Mouse (Mus musculus): ENCODE measurements at regions not wholly inside any gene's neighbourhood (a gene's known extent, or its start where the extent isn't known, plus 50 kb on each side); places are given as distances from the start of the nearest gene placed in this dataset.
A peak's percentile ranks its signal among the peaks of the same experiment; 100 is the strongest.

GRCm38 (mm10) chr13:59905488-59905887 is 82.5 kb upstream of the Tut7 start:
- no peak overlapping the region for H3K9ac ChIP-seq (ENCODE audit: low read length)
- no peaks in the 10 kb centered on the region for H3K4me1 ChIP-seq (replicated peaks; ENCODE audit: control insufficient read depth, insufficient read depth, low read length)
- WGBS, result 81% methylated on average over 3 of the region's 3 CpGs
- no peak overlapping the region for H3K4me3 ChIP-seq (ENCODE audit: low read length)
- no peak for ATAC-seq (ENCODE audit: low read depth)
- H3K9me3 ChIP-seq (ENCODE audit: control insufficient read depth, low read length), result peaks cover 3% of the 10 kb centered on the region; the same call in 1 of the 2 replicates
- H3K36me3 ChIP-seq (ENCODE audit: control insufficient read depth, insufficient read depth, low read length), result no peaks in the 10 kb centered on the region
- no peak overlapping the region for H3K27ac ChIP-seq (ENCODE audit: low read length)
- no peak overlapping the region for H3K4me2 ChIP-seq (ENCODE audit: low read depth, low read length)
- no peaks in the 10 kb centered on the region for H3K27me3 ChIP-seq (ENCODE audit: control insufficient read depth, insufficient read depth, low read depth, low read length)

- Histone ChIP-seq H3K4me3 (ENCODE audit: low read length) (no peak overlapping the region), H3K27ac (ENCODE audit: low read length) (no peak overlapping the region), H3K9me3 (ENCODE audit: control insufficient read depth, low read length) (peaks cover 3% of the 10 kb centered on the region; the same call in 1 of the 2 replicates), H3K4me2 (ENCODE audit: low read depth, low read length) (no peak overlapping the region), H3K4me1 (replicated peaks; ENCODE audit: control insufficient read depth, insufficient read depth, low read length) (no peaks in the 10 kb centered on the region), H3K36me3 (ENCODE audit: control insufficient read depth, insufficient read depth, low read length) (no peaks in the 10 kb centered on the region), H3K9ac (ENCODE audit: low read length) (no peak overlapping the region), H3K27me3 (ENCODE audit: control insufficient read depth, insufficient read depth, low read depth, low read length) (no peaks in the 10 kb centered on the region)
- 77% methylated on average over 1 of the region's 1 CpGs for WGBS
- no peak for ATAC-seq (ENCODE audit: low read depth)
Observed at GRCm38 (mm10) chr13:59904415-59904814, 81.5 kb upstream of the Tut7 start.

- Histone ChIP-seq H3K4me1 (replicated peaks; ENCODE audit: control insufficient read depth, insufficient read depth, low read length) (no peaks in the 10 kb centered on the region), H3K36me3 (ENCODE audit: control insufficient read depth, insufficient read depth, low read length) (no peaks in the 10 kb centered on the region), H3K9ac (ENCODE audit: low read length) (no peak overlapping the region), H3K9me3 (ENCODE audit: control insufficient read depth, low read length) (no peaks in the 10 kb centered on the region), H3K27me3 (ENCODE audit: control insufficient read depth, insufficient read depth, low read depth, low read length) (no peaks in the 10 kb centered on the region), H3K4me2 (ENCODE audit: low read depth, low read length) (no peak overlapping the region), H3K4me3 (ENCODE audit: low read length) (no peak overlapping the region), H3K27ac (ENCODE audit: low read length) (no peak overlapping the region)
- 68% methylated on average over 7 of the region's 7 CpGs for WGBS
- ATAC-seq (ENCODE audit: low read depth), result no peak
Observed at GRCm38 (mm10) chr13:59899521-59899920, 76.6 kb upstream of the Tut7 start.

GRCm38 (mm10) chr13:59895754-59896153 is 72.8 kb upstream of the Tut7 start:
- Histone ChIP-seq H3K4me3 (ENCODE audit: low read length) (no peak overlapping the region), H3K4me2 (ENCODE audit: low read depth, low read length) (no peak overlapping the region), H3K36me3 (ENCODE audit: control insufficient read depth, insufficient read depth, low read length) (no peaks in the 10 kb centered on the region), H3K9me3 (ENCODE audit: control insufficient read depth, low read length) (no peaks in the 10 kb centered on the region), H3K4me1 (replicated peaks; ENCODE audit: control insufficient read depth, insufficient read depth, low read length) (no peaks in the 10 kb centered on the region), H3K27me3 (ENCODE audit: control insufficient read depth, insufficient read depth, low read depth, low read length) (no peaks in the 10 kb centered on the region), H3K27ac (ENCODE audit: low read length) (no peak overlapping the region), H3K9ac (ENCODE audit: low read length) (no peak overlapping the region)
- ATAC-seq (ENCODE audit: low read depth), result no peak
- 69% methylated on average over 2 of the region's 2 CpGs for WGBS

GRCm38 (mm10) chr13:59894094-59894493 is 71.1 kb upstream of the Tut7 start:
- H3K9me3 ChIP-seq (ENCODE audit: control insufficient read depth, low read length), result no peaks in the 10 kb centered on the region
- H3K4me1 ChIP-seq (replicated peaks; ENCODE audit: control insufficient read depth, insufficient read depth, low read length), result no peaks in the 10 kb centered on the region
- H3K9ac ChIP-seq (ENCODE audit: low read length), result no peak overlapping the region
- H3K36me3 ChIP-seq (ENCODE audit: control insufficient read depth, insufficient read depth, low read length), result no peaks in the 10 kb centered on the region
- ATAC-seq (ENCODE audit: low read depth), result no peak
- no peak overlapping the region for H3K4me3 ChIP-seq (ENCODE audit: low read length)
- no peak overlapping the region for H3K27ac ChIP-seq (ENCODE audit: low read length)
- no peak overlapping the region for H3K4me2 ChIP-seq (ENCODE audit: low read depth, low read length)
- H3K27me3 ChIP-seq (ENCODE audit: control insufficient read depth, insufficient read depth, low read depth, low read length), result no peaks in the 10 kb centered on the region
- 54% methylated on average over 5 of the region's 5 CpGs for WGBS

- no peak overlapping the region for H3K4me2 ChIP-seq (ENCODE audit: low read depth, low read length)
- H3K27ac ChIP-seq (ENCODE audit: low read length), result no peak overlapping the region
- WGBS, result 65% methylated on average over 8 of the region's 8 CpGs
- no peaks in the 10 kb centered on the region for H3K27me3 ChIP-seq (ENCODE audit: control insufficient read depth, insufficient read depth, low read depth, low read length)
- H3K4me3 ChIP-seq (ENCODE audit: low read length), result no peak overlapping the region
- no peak overlapping the region for H3K9ac ChIP-seq (ENCODE audit: low read length)
- no peaks in the 10 kb centered on the region for H3K4me1 ChIP-seq (replicated peaks; ENCODE audit: control insufficient read depth, insufficient read depth, low read length)
- no peaks in the 10 kb centered on the region for H3K36me3 ChIP-seq (ENCODE audit: control insufficient read depth, insufficient read depth, low read length)
- H3K9me3 ChIP-seq (ENCODE audit: control insufficient read depth, low read length), result no peaks in the 10 kb centered on the region
- ATAC-seq (ENCODE audit: low read depth), result no peak
Observed at GRCm38 (mm10) chr13:59892961-59893360, 70.0 kb upstream of the Tut7 start.

- Histone ChIP-seq H3K9me3 (ENCODE audit: control insufficient read depth, low read length) (no peaks in the 10 kb centered on the region), H3K27me3 (ENCODE audit: control insufficient read depth, insufficient read depth, low read depth, low read length) (no peaks in the 10 kb centered on the region), H3K4me2 (ENCODE audit: low read depth, low read length) (no peak overlapping the region), H3K4me1 (replicated peaks; ENCODE audit: control insufficient read depth, insufficient read depth, low read length) (no peaks in the 10 kb centered on the region), H3K9ac (ENCODE audit: low read length) (no peak overlapping the region), H3K27ac (ENCODE audit: low read length) (no peak overlapping the region), H3K36me3 (ENCODE audit: control insufficient read depth, insufficient read depth, low read length) (no peaks in the 10 kb centered on the region), H3K4me3 (ENCODE audit: low read length) (no peak overlapping the region)
- WGBS, result 45% methylated on average over 9 of the region's 9 CpGs
- no peak for ATAC-seq (ENCODE audit: low read depth)
Observed at GRCm38 (mm10) chr13:59892340-59892739, 69.4 kb upstream of the Tut7 start.

GRCm38 (mm10) chr13:59891737-59892136 is 68.8 kb upstream of the Tut7 start:
- H3K9me3 ChIP-seq (ENCODE audit: control insufficient read depth, low read length), result 0 out of 2 replicates have a peak, but pooled peaks cover under 1% of the 10 kb centered on the region
- H3K9ac ChIP-seq (ENCODE audit: low read length), result no peak overlapping the region
- H3K36me3 ChIP-seq (ENCODE audit: control insufficient read depth, insufficient read depth, low read length), result no peaks in the 10 kb centered on the region
- H3K27me3 ChIP-seq (ENCODE audit: control insufficient read depth, insufficient read depth, low read depth, low read length), result no peaks in the 10 kb centered on the region
- H3K27ac ChIP-seq (ENCODE audit: low read length), result no peak overlapping the region
- H3K4me1 ChIP-seq (replicated peaks; ENCODE audit: control insufficient read depth, insufficient read depth, low read length), result no peaks in the 10 kb centered on the region
- H3K4me3 ChIP-seq (ENCODE audit: low read length), result no peak overlapping the region
- WGBS, result 60% methylated on average over 8 of the region's 8 CpGs
- ATAC-seq (ENCODE audit: low read depth), result no peak
- H3K4me2 ChIP-seq (ENCODE audit: low read depth, low read length), result no peak overlapping the region

- ATAC-seq (ENCODE audit: low read depth), result peak; percentile 61; the same call in 1 of the 2 replicates
- Histone ChIP-seq H3K9ac (ENCODE audit: low read length) (no peak overlapping the region), H3K36me3 (ENCODE audit: control insufficient read depth, insufficient read depth, low read length) (no peaks in the 10 kb centered on the region), H3K27me3 (ENCODE audit: control insufficient read depth, insufficient read depth, low read depth, low read length) (no peaks in the 10 kb centered on the region), H3K27ac (ENCODE audit: low read length) (no peak overlapping the region), H3K4me1 (replicated peaks; ENCODE audit: control insufficient read depth, insufficient read depth, low read length) (no peaks in the 10 kb centered on the region), H3K4me2 (ENCODE audit: low read depth, low read length) (no peak overlapping the region), H3K4me3 (ENCODE audit: low read length) (no peak overlapping the region), H3K9me3 (ENCODE audit: control insufficient read depth, low read length) (0 out of 2 replicates have a peak, but pooled peaks cover 3% of the 10 kb centered on the region)
- 22% methylated on average over 10 of the region's 10 CpGs for WGBS
Observed at GRCm38 (mm10) chr13:59889468-59890117, 66.6 kb upstream of the Tut7 start.
